Mouse (Mus musculus) limb, embryonic 12.5 days (tissue): ENCODE measurements around the gene Pcbp2. TPM values are rescaled to one million over a fixed set of nuclear protein-coding genes. Genes with fewer than 3 reads are reported as not detected.
A peak's percentile ranks its signal among the peaks of the same experiment; 100 is the strongest.

ENCODE experiments used
- ATAC-seq: fragments of 200-750 bp; cut with Nextera tagmentation; 2 replicates; pipeline ENCODE4 v1.8.0; 2017; ENCODE audit warnings: low read depth, moderate TSS enrichment; ENCODE audit not compliant: insufficient number of reproducible peaks, insufficient read depth, low FRiP score, low TSS enrichment
- H3K27ac ChIP-seq: fragments of 300-500 bp; sonication (generic); 2 replicates; pipeline ENCODE4 v1.5.1; 2016; ENCODE audit warnings: mild to moderate bottlenecking, moderate library complexity
- H3K27me3 ChIP-seq: fragments of 300-500 bp; sonication (generic); 2 replicates; pipeline ENCODE4 v1.6.1; 2016; ENCODE audit warnings: mild to moderate bottlenecking, moderate library complexity
- H3K36me3 ChIP-seq: fragments of 300-500 bp; sonication (generic); 2 replicates; pipeline ENCODE4 v1.6.1; 2016; ENCODE audit warnings: mild to moderate bottlenecking, moderate library complexity
- H3K4me1 ChIP-seq: fragments of 300-500 bp; sonication (generic); replicated peaks from 2 replicates; pipeline ENCODE4 v1.6.1; 2016
- H3K4me2 ChIP-seq: fragments of 300-500 bp; sonication (generic); 2 replicates; pipeline ENCODE4 v1.6.1; 2016; ENCODE audit warnings: mild to moderate bottlenecking, moderate library complexity
- H3K4me3 ChIP-seq: fragments of 300-500 bp; sonication (generic); replicated peaks from 2 replicates; pipeline ENCODE4 v1.5.1; 2016; ENCODE audit warnings: mild to moderate bottlenecking
- H3K9ac ChIP-seq: fragments of 300-500 bp; sonication (generic); replicated peaks from 2 replicates; pipeline ENCODE4 v1.6.1; 2016; ENCODE audit warnings: mild to moderate bottlenecking, moderate library complexity
- H3K9me3 ChIP-seq: fragments of 300-500 bp; sonication (generic); 2 replicates; pipeline ENCODE4 v1.6.1; 2016; ENCODE audit warnings: mild to moderate bottlenecking, moderate library complexity
- WGBS: fragments of 180-500 bp; shearing (Covaris S2); methylation state at CpG from one replicate; pipeline ENCODE4 v1.1.7; 2016; 5-methylcytosine and 5-hydroxymethylcytosine counted together
- polyA plus RNA-seq: library from polyadenylated mRNA; unstranded; fragments of >200 nt; fragmentation: Nextera tagmentation; extraction: Ambion mirVana; gene quantifications from 2 replicates; pipeline ENCODE4 v1.2.1, GENCODE M21; 2016

The Pcbp2 gene
- polyA plus RNA-seq, 1 experiment from 2014 or later: 230 TPM

DNA sequence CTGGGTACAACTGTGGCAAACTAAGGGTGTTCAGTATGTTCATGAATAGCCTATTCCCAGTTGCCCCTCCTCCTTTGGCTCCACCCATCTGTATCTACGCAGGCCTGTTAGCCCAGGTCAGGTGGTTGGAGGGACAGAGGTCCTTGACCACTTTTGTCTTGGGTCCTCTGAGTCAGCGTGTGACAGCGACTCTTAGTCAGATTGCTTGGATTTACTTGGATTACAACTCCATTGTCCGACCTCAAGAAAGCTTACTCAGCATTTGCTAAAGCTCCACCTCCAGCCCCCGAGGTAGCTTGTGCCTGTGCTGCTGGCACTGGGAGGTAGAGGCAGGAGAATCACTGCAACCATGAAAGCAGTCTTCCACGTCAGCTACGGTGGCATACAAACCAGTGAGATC lies 19.4 kb upstream of the Pcbp2 start:
- Histone ChIP-seq H3K9ac (no peak overlapping the region), H3K27me3 (no peaks in the 10 kb centered on the region), H3K36me3 (no peaks in the 10 kb centered on the region), H3K4me2 (no peak overlapping the region), H3K9me3 (no peaks in the 10 kb centered on the region), H3K4me1 (no peaks in the 10 kb centered on the region), H3K4me3 (no peak overlapping the region), H3K27ac (no peak overlapping the region)
- 60% methylated on average over 7 of the region's 7 CpGs for WGBS
- no peak for ATAC-seq

DNA sequence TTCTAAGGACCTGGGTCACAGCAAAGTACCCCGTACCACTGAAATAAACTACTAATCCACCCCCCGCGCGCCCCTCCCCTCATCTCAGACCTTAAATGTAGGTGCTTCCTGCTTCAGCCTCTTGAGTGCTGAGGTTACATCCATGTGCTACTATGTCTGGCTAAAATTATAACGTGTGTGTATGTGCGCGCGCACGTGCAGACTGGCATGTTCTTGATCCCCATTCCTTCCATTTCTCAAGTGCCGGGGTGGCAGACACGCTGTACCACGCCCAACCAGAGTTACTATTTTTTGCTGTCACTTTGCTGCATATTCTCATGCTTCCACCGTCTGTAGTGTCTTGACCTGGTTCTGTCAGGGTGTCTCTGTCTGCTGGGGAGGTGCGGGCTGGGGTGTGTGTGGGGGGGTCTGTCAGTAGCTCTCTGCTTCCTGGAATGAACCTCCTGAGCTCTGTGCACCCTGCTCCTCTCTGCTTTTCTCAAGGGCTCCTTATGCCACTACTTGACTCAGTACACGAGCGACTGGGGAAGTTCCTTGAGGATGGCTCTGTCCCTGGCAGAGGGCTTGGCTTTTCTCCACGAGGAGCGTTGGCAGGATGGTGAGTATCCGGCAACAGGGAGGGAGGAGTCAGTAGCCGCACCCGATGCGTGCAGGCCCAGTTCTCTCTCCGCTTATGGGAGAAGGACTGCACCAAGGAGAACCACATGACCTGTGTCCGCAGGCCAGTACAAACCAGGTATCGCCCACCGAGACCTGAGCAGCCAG lies 18.5 kb upstream of the Pcbp2 start:
- no peak for ATAC-seq
- H3K9me3 ChIP-seq: no peaks in the 10 kb centered on the region
- H3K36me3 ChIP-seq: no peaks in the 10 kb centered on the region
- H3K4me2 ChIP-seq: no peak overlapping the region
- H3K27me3 ChIP-seq: no peaks in the 10 kb centered on the region
- WGBS: 82% methylated on average over 26 of the region's 26 CpGs
- H3K27ac ChIP-seq: no peak overlapping the region
- H3K9ac ChIP-seq: no peak overlapping the region
- no peaks in the 10 kb centered on the region for H3K4me1 ChIP-seq
- H3K4me3 ChIP-seq: no peak overlapping the region

DNA sequence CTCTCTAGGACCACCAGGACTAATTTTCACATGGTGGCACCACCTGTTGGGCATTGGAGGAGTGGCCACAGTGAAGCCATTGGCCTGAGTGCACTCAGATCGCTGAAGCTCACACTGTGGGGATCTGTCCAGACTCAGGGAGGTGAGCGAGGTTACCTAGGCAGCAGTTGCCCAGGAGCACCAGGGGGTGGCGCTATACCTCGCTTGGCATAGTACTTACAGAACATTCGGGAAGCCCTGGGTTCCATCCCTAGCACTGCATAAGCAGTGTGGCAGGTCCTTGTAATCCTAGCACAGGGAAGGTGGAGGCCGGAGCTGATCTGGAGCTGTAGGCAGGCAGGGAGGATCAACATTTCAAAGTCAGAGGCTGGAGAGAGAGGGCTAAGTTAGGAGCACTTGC lies 14.3 kb upstream of the Pcbp2 start:
- no peak for ATAC-seq
- no peaks in the 10 kb centered on the region for H3K9me3 ChIP-seq
- no peak overlapping the region for H3K27ac ChIP-seq
- no peak overlapping the region for H3K4me2 ChIP-seq
- H3K27me3 ChIP-seq: no peaks in the 10 kb centered on the region
- peaks cover 9% of the 10 kb centered on the region; the same call in 1 of the 2 replicates for H3K4me1 ChIP-seq
- H3K9ac ChIP-seq: no peak overlapping the region
- 38% methylated on average over 6 of the region's 6 CpGs for WGBS
- no peak overlapping the region for H3K4me3 ChIP-seq
- H3K36me3 ChIP-seq: no peaks in the 10 kb centered on the region

DNA sequence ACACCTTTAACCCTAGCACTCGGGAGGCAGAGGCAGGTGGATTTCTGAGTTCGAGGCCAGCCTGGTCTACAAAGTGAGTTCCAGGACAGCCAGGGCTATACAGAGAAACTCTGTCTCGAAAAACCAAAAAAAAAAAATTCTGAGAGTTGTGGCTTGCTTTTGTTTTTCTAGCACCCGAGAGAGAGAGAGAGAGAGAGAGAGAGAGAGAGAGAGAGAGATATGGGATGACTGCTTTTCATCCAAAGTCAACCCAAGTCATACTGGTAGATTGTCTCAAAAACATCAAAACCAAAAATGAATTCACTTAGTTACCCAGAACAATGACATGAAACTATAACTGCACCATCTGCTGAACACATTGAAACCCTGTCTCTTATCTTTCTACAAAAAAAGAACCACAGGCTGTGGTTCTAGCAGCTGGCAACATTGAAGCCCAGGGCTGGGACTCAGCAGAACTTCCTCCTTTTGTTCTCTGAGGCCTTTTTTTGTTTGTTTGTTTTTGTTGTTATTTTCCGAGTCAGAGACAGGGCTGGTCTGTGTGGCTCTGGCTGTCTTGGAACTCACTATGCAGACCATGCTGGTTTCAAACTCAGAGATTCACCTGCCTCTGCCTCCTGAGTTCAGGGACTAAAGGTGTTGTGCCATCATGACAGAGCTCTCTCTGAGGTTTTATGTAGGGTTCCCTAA lies 12.1 kb upstream of the Pcbp2 start:
- H3K4me1 ChIP-seq: peaks cover 9% of the 10 kb centered on the region; the same call in 1 of the 2 replicates
- H3K36me3 ChIP-seq: peaks cover 4% of the 10 kb centered on the region; the same call in 1 of the 2 replicates
- peak overlapping the region; percentile 41 for H3K4me3 ChIP-seq
- no peak overlapping the region for H3K27ac ChIP-seq
- WGBS: 72% methylated on average over 5 of the region's 5 CpGs
- no peak for ATAC-seq
- no peak overlapping the region for H3K9ac ChIP-seq
- H3K27me3 ChIP-seq: no peaks in the 10 kb centered on the region
- H3K9me3 ChIP-seq: no peaks in the 10 kb centered on the region
- H3K4me2 ChIP-seq: peak overlapping the region; percentile 59

DNA sequence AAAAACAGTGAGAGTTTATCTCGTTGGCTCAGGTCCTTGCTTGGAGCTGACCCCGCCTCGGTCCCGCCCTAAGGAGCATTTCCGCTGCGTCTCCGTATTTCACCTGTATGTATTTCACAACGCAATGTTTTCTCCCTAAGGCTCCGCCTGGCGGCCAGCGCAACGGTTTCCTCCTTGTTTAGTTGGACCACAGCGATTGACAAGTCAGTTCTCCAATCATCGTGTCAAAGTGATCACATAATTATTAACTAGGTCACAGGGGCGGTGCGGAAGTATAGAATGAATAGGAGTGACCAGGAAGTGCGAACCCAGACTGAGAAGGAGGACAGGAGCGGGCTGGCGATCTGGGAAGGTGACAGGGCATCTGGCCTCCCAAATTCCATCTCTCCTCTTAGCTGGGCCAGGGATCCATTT lies 11.4 kb upstream of the Pcbp2 start, which contains the start of gene Prr13:
TSS of gene Prr13 (plus strand) at position 125 of the 414 bp plus-strand sequence.
- peak within 1 kb of the TSS; percentile 18; the same call in 1 of the 2 replicates for H3K27ac ChIP-seq
- H3K9me3 ChIP-seq: no peaks in the 10 kb centered on the region
- H3K9ac ChIP-seq: peak within 1 kb of the TSS; percentile 13; the same call in 1 of the 2 replicates
- H3K4me1 ChIP-seq: peaks cover 9% of the 10 kb centered on the region; the same call in 1 of the 2 replicates
- H3K4me3 ChIP-seq: peak within 1 kb of the TSS; percentile 41
- WGBS: under 1% methylated on average over 19 of the region's 19 CpGs
- peaks cover 7% of the 10 kb centered on the region; the same call in 1 of the 2 replicates for H3K36me3 ChIP-seq
- peak; percentile 56; the same call in 1 of the 2 replicates for ATAC-seq
- H3K4me2 ChIP-seq: peak within 1 kb of the TSS; percentile 59
- H3K27me3 ChIP-seq: no peaks in the 10 kb centered on the region

DNA sequence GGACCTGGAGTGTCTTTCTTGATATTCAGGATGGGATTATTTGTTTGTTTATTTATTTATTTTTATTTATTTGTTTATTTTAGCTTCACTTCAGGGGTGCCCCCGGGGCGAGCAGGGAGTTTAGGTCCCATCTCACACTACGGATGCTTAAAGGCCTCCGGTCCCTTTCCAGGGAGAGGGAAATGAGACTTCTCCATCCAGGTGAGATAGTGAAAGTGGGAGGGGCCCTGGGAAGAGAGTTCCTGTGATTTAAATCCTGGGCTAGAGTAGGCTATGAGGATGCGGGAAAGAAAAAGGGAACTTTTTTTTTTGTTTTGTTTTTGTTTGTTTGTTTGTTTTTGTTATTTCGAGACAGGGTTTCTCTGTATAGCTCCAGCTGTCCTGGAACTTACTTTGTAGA lies 11.0 kb upstream of the Pcbp2 start:
- peak overlapping the region; percentile 18; the same call in 1 of the 2 replicates for H3K27ac ChIP-seq
- ATAC-seq: no peak
- WGBS: 38% methylated on average over 6 of the region's 6 CpGs
- H3K9ac ChIP-seq: 0 out of 2 replicates have a peak overlapping the region, but pooled peaks have one; percentile 13
- peaks cover 9% of the 10 kb centered on the region; the same call in 1 of the 2 replicates for H3K4me1 ChIP-seq
- H3K36me3 ChIP-seq: peaks cover 7% of the 10 kb centered on the region; the same call in 1 of the 2 replicates
- no peaks in the 10 kb centered on the region for H3K9me3 ChIP-seq
- H3K27me3 ChIP-seq: no peaks in the 10 kb centered on the region
- peak overlapping the region; percentile 59 for H3K4me2 ChIP-seq
- H3K4me3 ChIP-seq: peak overlapping the region; percentile 41

DNA sequence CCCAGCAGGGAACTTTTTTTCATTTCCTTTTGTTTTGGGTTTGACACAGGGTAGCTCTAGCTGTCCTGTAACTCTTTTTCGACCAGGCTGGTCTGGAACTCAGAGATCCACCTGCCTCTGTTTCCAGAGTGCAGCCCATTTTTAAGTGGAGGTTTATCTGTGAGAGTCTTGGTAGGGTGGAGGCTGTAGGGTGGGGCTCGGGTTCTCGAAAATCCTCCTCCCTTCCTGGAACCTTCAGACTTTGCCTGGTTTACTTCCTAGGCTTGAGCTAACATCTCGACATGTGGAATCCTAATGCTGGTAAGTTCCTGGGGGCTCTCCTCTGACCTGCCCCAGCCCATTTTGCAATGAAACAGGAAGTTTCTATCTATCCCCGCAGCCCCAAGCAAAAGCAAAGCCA lies 10.5 kb upstream of the Pcbp2 start:
- H3K4me3 ChIP-seq: peak overlapping the region; percentile 41; the same call in 1 of the 2 replicates
- 74% methylated on average over 5 of the region's 5 CpGs for WGBS

DNA sequence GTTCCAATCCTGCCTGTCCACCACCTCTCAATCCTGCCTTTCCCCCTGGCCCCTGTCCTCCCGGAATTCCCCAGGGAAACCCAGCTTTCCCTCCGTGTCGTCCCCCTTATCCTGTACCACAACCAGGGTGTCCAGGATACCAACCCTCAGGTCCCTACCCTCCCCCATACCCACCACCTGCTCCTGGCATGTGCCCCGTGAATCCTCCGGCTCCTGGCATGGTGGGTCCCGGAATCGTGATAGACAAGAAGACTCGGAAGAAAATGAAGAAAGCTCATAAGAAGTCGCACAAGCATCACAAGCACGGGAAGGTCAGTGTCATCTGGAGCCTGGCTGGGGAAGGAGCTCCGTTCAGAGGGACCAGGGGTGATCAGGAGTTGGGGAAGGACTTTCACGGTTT lies 9.9 kb upstream of the Pcbp2 start:
- Histone ChIP-seq H3K9me3 (no peaks in the 10 kb centered on the region), H3K4me2 (peak overlapping the region; percentile 59; the same call in 1 of the 2 replicates), H3K36me3 (peaks cover 7% of the 10 kb centered on the region; the same call in 1 of the 2 replicates), H3K27me3 (no peaks in the 10 kb centered on the region), H3K27ac (no peak overlapping the region), H3K9ac (no peak overlapping the region), H3K4me1 (peaks cover 9% of the 10 kb centered on the region; the same call in 1 of the 2 replicates), H3K4me3 (no peak overlapping the region)
- WGBS: 84% methylated on average over 12 of the region's 12 CpGs
- ATAC-seq: no peak

More for the DNA sequence above, 10.5 kb upstream of the Pcbp2 start:
- peaks cover 7% of the 10 kb centered on the region; the same call in 1 of the 2 replicates for H3K36me3 ChIP-seq
- no peaks in the 10 kb centered on the region for H3K9me3 ChIP-seq
- peaks cover 9% of the 10 kb centered on the region; the same call in 1 of the 2 replicates for H3K4me1 ChIP-seq
- H3K27me3 ChIP-seq: no peaks in the 10 kb centered on the region
- no peak overlapping the region for H3K9ac ChIP-seq
- H3K4me2 ChIP-seq: peak overlapping the region; percentile 59
- no peak overlapping the region for H3K27ac ChIP-seq
- no peak for ATAC-seq

DNA sequence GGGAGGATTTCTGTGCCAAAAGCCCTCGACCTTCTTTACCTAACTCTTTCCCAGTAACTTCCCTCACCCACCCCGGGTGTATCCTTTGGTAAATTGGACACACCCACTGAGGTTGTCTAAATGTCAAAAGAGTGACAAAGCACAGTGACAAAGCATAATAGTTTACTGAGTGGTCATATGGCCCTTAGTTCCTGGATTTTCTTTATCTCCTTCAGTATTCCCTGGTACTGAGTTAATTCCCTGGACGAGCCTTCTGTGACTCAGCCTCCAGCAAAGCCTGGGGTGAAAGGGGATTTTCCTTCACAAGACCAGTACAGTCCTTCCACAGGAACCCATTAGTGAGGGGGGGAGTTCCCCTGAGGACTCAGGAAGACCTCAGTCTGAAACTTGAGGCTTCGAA lies 9.4 kb upstream of the Pcbp2 start:
- H3K4me3 ChIP-seq: no peak overlapping the region
- WGBS: 72% methylated on average over 4 of the region's 4 CpGs

DNA sequence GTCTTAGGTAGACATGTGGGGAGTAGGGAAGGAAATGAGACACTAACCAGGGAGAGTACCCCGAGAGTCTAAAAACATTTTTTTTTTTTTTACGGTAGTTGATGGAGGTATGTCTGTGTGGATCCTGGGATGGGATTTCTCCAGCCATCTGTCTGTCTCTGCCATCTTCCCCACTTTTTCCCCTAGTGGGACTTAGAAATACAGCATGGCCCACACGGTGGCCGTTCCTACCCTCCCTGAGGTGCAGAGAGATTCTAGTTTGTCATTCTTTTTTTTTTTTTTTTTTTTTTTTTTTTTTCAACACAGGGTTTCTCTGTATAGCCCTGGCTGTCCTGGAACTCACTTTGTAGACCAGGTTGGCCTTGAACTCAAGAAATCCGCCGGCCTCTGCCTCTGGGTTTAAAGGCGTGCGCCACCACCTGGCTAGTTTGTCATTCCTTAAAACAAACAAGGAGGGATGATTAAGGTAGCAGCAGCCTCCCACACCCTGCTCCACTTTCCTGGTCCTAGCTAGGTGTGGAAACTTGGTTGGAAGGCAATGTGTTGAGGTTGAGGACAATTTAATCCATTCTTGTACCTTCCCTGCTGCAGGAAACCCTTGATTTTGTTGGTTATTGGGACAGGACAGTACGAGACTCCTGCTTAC lies 8.8 kb upstream of the Pcbp2 start:
- Histone ChIP-seq H3K9me3 (no peaks in the 10 kb centered on the region), H3K4me3 (no peak overlapping the region), H3K27me3 (no peaks in the 10 kb centered on the region), H3K36me3 (peaks cover 7% of the 10 kb centered on the region; the same call in 1 of the 2 replicates), H3K4me2 (no peak overlapping the region), H3K4me1 (peaks cover 9% of the 10 kb centered on the region; the same call in 1 of the 2 replicates), H3K9ac (no peak overlapping the region), H3K27ac (0 out of 2 replicates have a peak overlapping the region, but pooled peaks have one; percentile 23)
- ATAC-seq: no peak
- 82% methylated on average over 9 of the region's 9 CpGs for WGBS

More for the DNA sequence above, 9.4 kb upstream of the Pcbp2 start:
- Histone ChIP-seq H3K36me3 (peaks cover 7% of the 10 kb centered on the region; the same call in 1 of the 2 replicates), H3K27ac (0 out of 2 replicates have a peak overlapping the region, but pooled peaks have one; percentile 23), H3K27me3 (no peaks in the 10 kb centered on the region), H3K9me3 (no peaks in the 10 kb centered on the region), H3K4me1 (peaks cover 9% of the 10 kb centered on the region; the same call in 1 of the 2 replicates), H3K4me2 (no peak overlapping the region), H3K9ac (no peak overlapping the region)
- ATAC-seq: no peak
